12 mouse cellular contexts compared by ENCODE assay signal in the genomic region with DNA sequence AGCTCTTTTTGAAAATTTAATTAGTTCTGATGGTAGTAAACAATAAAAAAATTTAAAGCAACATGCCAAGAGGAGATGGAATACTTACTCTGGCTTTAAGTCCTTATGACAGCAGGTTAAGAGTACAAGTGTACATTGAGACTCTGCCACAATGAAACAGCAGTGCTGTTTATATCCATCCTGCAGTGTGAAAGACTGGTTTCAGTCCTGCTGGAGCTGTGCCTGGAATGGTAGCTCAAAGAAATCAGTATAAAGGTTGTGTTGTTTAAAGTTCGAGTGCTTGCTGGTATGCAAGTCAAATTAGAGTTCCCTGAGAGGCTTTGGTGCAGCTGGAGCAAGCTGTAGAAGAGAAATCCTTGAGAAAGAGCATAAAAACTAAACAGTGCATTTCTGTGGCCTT.
A peak's percentile ranks its signal among the peaks of the same experiment; 100 is the strongest.
DNase-seq lines count a peak whose midpoint lies in the region; ATAC-seq lines count a peak whose summit lies in the region.
"Had no signal": no experiment of that assay in that cellular context is flagged by ENCODE, and none has a peak within 500 bp of the region (broad histone marks: within the 10 kb centered on the region; RNA-seq: fewer than 3 reads in every experiment).

No protein-coding gene starts in this region.

- H3K4me2 ChIP-seq in limb, embryonic 12.5 days: no peak overlapping the region
- H3K4me2 ChIP-seq in kidney, embryonic 14.5 days (replicated peaks; ENCODE audit: low read depth, low read length): no peak overlapping the region
- H3K4me2 ChIP-seq: liver, embryonic 12.5 days; midbrain, embryonic 13.5 days had no signal

- no peak for ATAC-seq in limb, embryonic 12.5 days (ENCODE audit: insufficient number of reproducible peaks, insufficient read depth, low FRiP score, low TSS enrichment, low read depth)
- ATAC-seq in kidney, embryonic 14.5 days (ENCODE audit: low FRiP score, low TSS enrichment): no peak
- ATAC-seq: liver, embryonic 12.5 days; midbrain, embryonic 13.5 days had no signal

- no peaks in the 10 kb centered on the region for H3K9me3 ChIP-seq in limb, embryonic 12.5 days
- no peaks in the 10 kb centered on the region for H3K9me3 ChIP-seq in limb, embryonic 10.5 days (replicated peaks)
- H3K9me3 ChIP-seq in kidney, embryonic 14.5 days (ENCODE audit: control insufficient read depth, low read length): no peaks in the 10 kb centered on the region
- H3K9me3 ChIP-seq: liver, embryonic 12.5 days; midbrain, embryonic 13.5 days had no signal

- 0 out of 2 replicates have a peak overlapping the region, but pooled peaks have one; percentile 59 for H3K27ac ChIP-seq in limb, embryonic 12.5 days
- H3K27ac ChIP-seq in limb, embryonic 10.5 days: no peak overlapping the region
- no peak overlapping the region for H3K27ac ChIP-seq in kidney, embryonic 14.5 days (ENCODE audit: low read depth, low read length)
- H3K27ac ChIP-seq: liver, embryonic 12.5 days; midbrain, embryonic 13.5 days had no signal

- H3K9ac ChIP-seq in limb, embryonic 12.5 days (replicated peaks): no peak overlapping the region
- no peak overlapping the region for H3K9ac ChIP-seq in kidney, embryonic 14.5 days (ENCODE audit: low read depth, low read length)
- H3K9ac ChIP-seq: liver, embryonic 12.5 days; midbrain, embryonic 13.5 days had no signal

- H3K27me3 ChIP-seq in limb, embryonic 12.5 days: no peaks in the 10 kb centered on the region
- H3K27me3 ChIP-seq in limb, embryonic 10.5 days (ENCODE audit: low read depth, poor library complexity, severe bottlenecking): no peaks in the 10 kb centered on the region
- no peaks in the 10 kb centered on the region for H3K27me3 ChIP-seq in kidney, embryonic 14.5 days (ENCODE audit: control insufficient read depth, insufficient read depth, low read length)
- H3K27me3 ChIP-seq: liver, embryonic 12.5 days; midbrain, embryonic 13.5 days had no signal

- H3K4me3 ChIP-seq in limb, embryonic 12.5 days (replicated peaks): no peak overlapping the region
- no peak overlapping the region for H3K4me3 ChIP-seq in limb, embryonic 10.5 days
- H3K4me3 ChIP-seq in kidney, embryonic 14.5 days (ENCODE audit: low read length): no peak overlapping the region
- H3K4me3 ChIP-seq: liver, embryonic 12.5 days; midbrain, embryonic 13.5 days had no signal

- H3K4me1 ChIP-seq in limb, embryonic 12.5 days (replicated peaks): no peaks in the 10 kb centered on the region
- no peaks in the 10 kb centered on the region for H3K4me1 ChIP-seq in limb, embryonic 10.5 days
- no peaks in the 10 kb centered on the region for H3K4me1 ChIP-seq in kidney, embryonic 14.5 days (ENCODE audit: control insufficient read depth, insufficient read depth, low read length)
- H3K4me1 ChIP-seq: liver, embryonic 12.5 days; midbrain, embryonic 13.5 days had no signal

- DNase-seq in limb, embryonic 10.5 days (ENCODE audit: low spot score): no peak
- DNase-seq in brain, embryonic 18.5 days (ENCODE audit: low read depth, low spot score): peak; percentile 22
- DNase-seq in layer of hippocampus, adult 8-10 months (ENCODE audit: low spot score in 2 of 2): peak; percentile 24 to 35
- peak; percentile 10 for DNase-seq in right cerebral cortex, adult 18-20 months
- DNase-seq in cerebellum, postnatal 25 days: no peak
- no peak for DNase-seq in cerebellum, adult 9-11 months
- DNase-seq: heart, adult 11 months; thymus, postnatal 36 days had no signal

- H3K36me3 ChIP-seq in limb, embryonic 12.5 days: no peaks in the 10 kb centered on the region
- H3K36me3 ChIP-seq in limb, embryonic 10.5 days: no peaks in the 10 kb centered on the region
- H3K36me3 ChIP-seq in kidney, embryonic 14.5 days (ENCODE audit: control insufficient read depth, insufficient read depth, low read length): no peaks in the 10 kb centered on the region
- H3K36me3 ChIP-seq: liver, embryonic 12.5 days; midbrain, embryonic 13.5 days had no signal

- 46% methylated on average over 1 of the region's 1 CpGs for WGBS in limb, embryonic 12.5 days
- WGBS in limb, embryonic 10.5 days: 65% methylated on average over 1 of the region's 1 CpGs
- WGBS in kidney, embryonic 14.5 days: 63% methylated on average over 1 of the region's 1 CpGs

Comparison
In these comparisons a context has a peak if more than half of its experiments do, and no peak if none do; other contexts are left out.
1. DNase-seq: peak in brain, embryonic 18.5 days (single experiment), layer of hippocampus, adult 8-10 months (2 of 2) and right cerebral cortex, adult 18-20 months (single experiment); none in limb, embryonic 10.5 days (single experiment), cerebellum, postnatal 25 days (0 of 2) and cerebellum, adult 9-11 months (single experiment).